Mouse (Mus musculus) forebrain, embryonic 11.5 days (tissue): Measurements from ENCODE around the gene Sirt7. TPM values are rescaled to one million over a fixed set of nuclear protein-coding genes. Genes with fewer than 3 reads are reported as not detected.

ENCODE experiments used
- ATAC-seq: fragments of 200-750 bp; cut with Nextera tagmentation; replicated peaks from 2 replicates; pipeline ENCODE4 v1.8.0; 2017; ENCODE audit warnings: moderate TSS enrichment; ENCODE audit not compliant: low FRiP score
- DNase-seq: peaks from one replicate; pipeline ENCODE4 v3.0.0-alpha.2; 2017; ENCODE audit warnings: low spot score
- H3K27ac ChIP-seq: fragments of 300-500 bp; sonication (generic); 2 replicates; pipeline ENCODE4 v1.5.1; 2014; ENCODE audit warnings: low read depth, low read length
- H3K27me3 ChIP-seq: fragments of 300-500 bp; sonication (generic); 2 replicates; pipeline ENCODE4 v1.6.1; 2014; ENCODE audit warnings: mild to moderate bottlenecking, low read length, mixed read lengths; ENCODE audit not compliant: control insufficient read depth, insufficient read depth
- H3K36me3 ChIP-seq: fragments of 300-500 bp; sonication (generic); 2 replicates; pipeline ENCODE4 v1.6.1; 2014; ENCODE audit warnings: mild to moderate bottlenecking, low read length, moderate library complexity, mixed read lengths; ENCODE audit not compliant: control insufficient read depth, insufficient read depth
- H3K4me1 ChIP-seq: fragments of 300-500 bp; sonication (generic); replicated peaks from 2 replicates; pipeline ENCODE4 v1.6.1; 2014; ENCODE audit warnings: low read length, mixed read lengths; ENCODE audit not compliant: control insufficient read depth, insufficient read depth
- H3K4me2 ChIP-seq: fragments of 300-500 bp; sonication (generic); 2 replicates; pipeline ENCODE4 v1.6.1; 2014; ENCODE audit warnings: low read depth, mild to moderate bottlenecking, low read length, moderate library complexity, mixed read lengths; ENCODE audit not compliant: severe bottlenecking
- H3K4me3 ChIP-seq: fragments of 300-500 bp; sonication (generic); 2 replicates; pipeline ENCODE4 v1.5.1; 2014; ENCODE audit warnings: low read depth, low read length
- H3K9ac ChIP-seq: fragments of 300-500 bp; sonication (generic); 2 replicates; pipeline ENCODE4 v1.6.1; 2014; ENCODE audit warnings: low read length
- H3K9me3 ChIP-seq: fragments of 300-500 bp; sonication (generic); 2 replicates; pipeline ENCODE4 v1.6.1; 2016; ENCODE audit warnings: low read length, mixed read lengths; ENCODE audit not compliant: control insufficient read depth
- WGBS: fragments of 180-500 bp; shearing (Covaris S2); extraction: QIAGEN DNeasy Blood & Tissue Kit; methylation state at CpG from one replicate; pipeline ENCODE4 v1.1.7; 2014; 5-methylcytosine and 5-hydroxymethylcytosine counted together
- polyA plus RNA-seq: library from polyadenylated mRNA; unstranded; fragments of >200 nt; fragmentation: Nextera tagmentation; extraction: Ambion mirVana; gene quantifications from 2 replicates; pipeline ENCODE4 v1.2.1, GENCODE M21; 2014

The Sirt7 gene
- polyA plus RNA-seq, 1 experiment from 2014 or later, result 41.1 TPM

- DNase-seq (no peak), ATAC-seq (no peak)
- 68% methylated on average over 4 of the region's 4 CpGs for WGBS
- peak overlapping the region; percentile 96 for H3K4me3 ChIP-seq
- H3K4me1 ChIP-seq, result peaks cover 22% of the 10 kb centered on the region
- H3K36me3 ChIP-seq, result peaks cover 5% of the 10 kb centered on the region; the same call in 1 of the 2 replicates
- peak overlapping the region; percentile 93 for H3K4me2 ChIP-seq
- 0 out of 2 replicates have a peak overlapping the region, but pooled peaks have one; percentile 62 for H3K27ac ChIP-seq
- H3K9me3 ChIP-seq, result no peaks in the 10 kb centered on the region
- no peaks in the 10 kb centered on the region; the same call in 1 of the 2 replicates for H3K27me3 ChIP-seq
- peak overlapping the region; percentile 88 for H3K9ac ChIP-seq
These were observed 6.8 kb upstream of the Sirt7 start for GRCm38 (mm10) chr11:120631726-120632448.

GRCm38 (mm10) chr11:120630881-120631725 is 6.1 kb upstream of the Sirt7 start:
- DNase-seq (no peak), ATAC-seq (no peak)
- Histone ChIP-seq H3K4me2 (peak overlapping the region; percentile 93; the same call in 1 of the 2 replicates), H3K4me1 (peaks cover 22% of the 10 kb centered on the region), H3K9me3 (no peaks in the 10 kb centered on the region), H3K27me3 (no peaks in the 10 kb centered on the region; the same call in 1 of the 2 replicates), H3K9ac (peak overlapping the region; percentile 29; the same call in 1 of the 2 replicates), H3K27ac (peak overlapping the region; percentile 4; the same call in 1 of the 2 replicates), H3K4me3 (no peak overlapping the region), H3K36me3 (peaks cover 5% of the 10 kb centered on the region; the same call in 1 of the 2 replicates)
- WGBS, result 48% methylated on average over 7 of the region's 7 CpGs

GRCm38 (mm10) chr11:120630401-120630871 is 5.4 kb upstream of the Sirt7 start:
- H3K9me3 ChIP-seq, result no peaks in the 10 kb centered on the region
- WGBS, result 29% methylated on average over 5 of the region's 5 CpGs
- DNase-seq (peak; percentile 50), ATAC-seq (no peak)
- peak overlapping the region; percentile 4; the same call in 1 of the 2 replicates for H3K27ac ChIP-seq
- no peak overlapping the region for H3K4me2 ChIP-seq
- peak overlapping the region; percentile 29; the same call in 1 of the 2 replicates for H3K9ac ChIP-seq
- peaks cover 5% of the 10 kb centered on the region; the same call in 1 of the 2 replicates for H3K36me3 ChIP-seq
- no peak overlapping the region for H3K4me3 ChIP-seq
- H3K27me3 ChIP-seq, result no peaks in the 10 kb centered on the region; the same call in 1 of the 2 replicates
- peaks cover 22% of the 10 kb centered on the region for H3K4me1 ChIP-seq

GRCm38 (mm10) chr11:120629911-120630310 is 4.9 kb upstream of the Sirt7 start:
- Histone ChIP-seq H3K27ac (no peak overlapping the region), H3K9me3 (no peaks in the 10 kb centered on the region), H3K4me1 (peaks cover 22% of the 10 kb centered on the region), H3K9ac (0 out of 2 replicates have a peak overlapping the region, but pooled peaks have one; percentile 29), H3K36me3 (peaks cover 5% of the 10 kb centered on the region; the same call in 1 of the 2 replicates), H3K27me3 (no peaks in the 10 kb centered on the region; the same call in 1 of the 2 replicates), H3K4me3 (no peak overlapping the region), H3K4me2 (no peak overlapping the region)
- ATAC-seq (no peak), DNase-seq (no peak)
- 22% methylated on average over 7 of the region's 7 CpGs for WGBS

- Histone ChIP-seq H3K9ac (no peak overlapping the region), H3K27ac (no peak overlapping the region)
These were observed 4.3 kb upstream of the Sirt7 start for GRCm38 (mm10) chr11:120629341-120629730.

GRCm38 (mm10) chr11:120628601-120629340 is 3.7 kb upstream of the Sirt7 start:
- Histone ChIP-seq H3K9ac (no peak overlapping the region), H3K4me1 (peaks cover 19% of the 10 kb centered on the region), H3K27me3 (no peaks in the 10 kb centered on the region; the same call in 1 of the 2 replicates), H3K4me3 (no peak overlapping the region), H3K4me2 (no peak overlapping the region), H3K27ac (no peak overlapping the region), H3K9me3 (no peaks in the 10 kb centered on the region), H3K36me3 (peaks cover 5% of the 10 kb centered on the region; the same call in 1 of the 2 replicates)
- DNase-seq (no peak), ATAC-seq (no peak)
- 96% methylated on average over 23 of the region's 23 CpGs for WGBS

More at GRCm38 (mm10) chr11:120629341-120629730, 4.3 kb upstream of the Sirt7 start:
- Histone ChIP-seq H3K27me3 (no peaks in the 10 kb centered on the region; the same call in 1 of the 2 replicates), H3K4me1 (peaks cover 22% of the 10 kb centered on the region), H3K9me3 (no peaks in the 10 kb centered on the region), H3K36me3 (peaks cover 5% of the 10 kb centered on the region; the same call in 1 of the 2 replicates), H3K4me3 (no peak overlapping the region), H3K4me2 (no peak overlapping the region)
- no peak for ATAC-seq
- WGBS, result 79% methylated on average over 23 of the region's 23 CpGs
- DNase-seq, result peak; percentile 55

- no peak overlapping the region for H3K4me2 ChIP-seq
- H3K9ac ChIP-seq, result no peak overlapping the region
- ATAC-seq, result no peak
- peaks cover 5% of the 10 kb centered on the region; the same call in 1 of the 2 replicates for H3K36me3 ChIP-seq
- H3K4me1 ChIP-seq, result peaks cover 18% of the 10 kb centered on the region
- no peak overlapping the region for H3K4me3 ChIP-seq
- 84% methylated on average over 22 of the region's 22 CpGs for WGBS
- no peak overlapping the region for H3K27ac ChIP-seq
- H3K27me3 ChIP-seq, result no peaks in the 10 kb centered on the region; the same call in 1 of the 2 replicates
- DNase-seq, result no peak
- H3K9me3 ChIP-seq, result no peaks in the 10 kb centered on the region
These were observed 2.6 kb upstream of the Sirt7 start for GRCm38 (mm10) chr11:120627468-120628300.
